Mouse (Mus musculus): ENCODE data around the gene Mxd4.

Mxd4 gene

GRCm38 (mm10) chr5:34170726-34171125 is 16.8 kb downstream of the Mxd4 start:
- DNase-seq (ENCODE audit: low read depth, low spot score), result no peak

- DNase-seq (ENCODE audit: low read depth, low spot score), result no peak
Observed at GRCm38 (mm10) chr5:34169954-34170353, 17.6 kb downstream of the Mxd4 start.

GRCm38 (mm10) chr5:34168950-34169891 is 18.3 kb downstream of the Mxd4 start, which contains the start of the genes Poln and Haus3:
Gene Poln, minus strand, starts transcription at chr5:34169448.
Gene Haus3, minus strand, starts transcription at chr5:34169527.
- DNase-seq (ENCODE audit: low read depth, low spot score), result peak; percentile 98

GRCm38 (mm10) chr5:34167857-34168256 is 19.7 kb downstream of the Mxd4 start:
- no peak for DNase-seq (ENCODE audit: low read depth, low spot score)

GRCm38 (mm10) chr5:34165793-34166192 is 21.7 kb downstream of the Mxd4 start:
- no peak for DNase-seq (ENCODE audit: low read depth, low spot score)

DNA sequence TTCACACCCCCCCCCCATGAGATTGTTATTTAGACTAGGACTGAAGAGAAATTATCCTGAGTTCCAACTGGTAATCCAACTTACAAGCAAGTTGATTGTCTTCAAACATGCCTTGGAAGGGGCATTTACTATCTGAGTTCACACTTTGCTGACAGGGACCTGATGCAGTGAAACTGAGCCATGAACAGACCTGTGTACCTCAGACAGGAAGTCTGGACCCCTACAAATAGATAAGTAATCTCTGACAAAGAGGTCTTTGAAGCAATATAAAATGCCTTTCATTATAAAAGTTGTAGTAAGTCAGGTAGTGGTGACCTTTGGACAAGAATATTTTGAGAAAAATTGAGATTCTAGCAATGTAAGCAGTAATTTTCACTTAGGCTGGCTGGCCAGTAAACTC is 39.0 kb downstream of the Mxd4 start:
- no peak for DNase-seq (ENCODE audit: low read depth, low spot score)

DNA sequence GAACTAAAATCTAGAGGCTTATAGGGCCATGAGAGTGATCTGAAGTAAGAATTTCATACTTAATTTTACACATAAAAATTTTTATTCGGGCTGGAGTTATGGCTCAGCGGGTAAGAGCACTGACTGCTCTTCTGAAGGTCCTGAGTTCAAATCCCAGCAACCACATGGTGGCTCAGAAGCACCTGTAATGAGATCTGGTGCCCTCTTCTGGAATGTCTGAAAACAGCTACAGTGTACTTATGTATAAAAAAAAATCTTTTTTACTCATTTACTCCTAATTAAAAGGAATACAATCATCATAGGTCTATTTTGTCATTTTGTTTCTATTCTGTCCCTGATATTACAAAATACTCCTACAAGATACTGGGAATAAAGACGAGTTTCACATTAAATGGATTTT is 40.0 kb downstream of the Mxd4 start:
- DNase-seq (ENCODE audit: low read depth, low spot score), result no peak

- no peak for DNase-seq (ENCODE audit: low read depth, low spot score)
Observed at GRCm38 (mm10) chr5:34139751-34140150, 47.8 kb downstream of the Mxd4 start.

- no peak for DNase-seq (ENCODE audit: low read depth, low spot score)
Observed at GRCm38 (mm10) chr5:34132731-34133130, 54.8 kb downstream of the Mxd4 start.

GRCm38 (mm10) chr5:34124131-34124530 is 63.4 kb downstream of the Mxd4 start:
- DNase-seq (ENCODE audit: low read depth, low spot score), result no peak
